Mouse (Mus musculus) embryonic facial prominence, embryonic 14.5 days (tissue): ENCODE results near the gene Hmbs. TPM values are rescaled to one million over a fixed set of nuclear protein-coding genes. Genes with fewer than 3 reads are reported as not detected.
"Not testable (repeated sequence)": the region's sequence is repeated elsewhere in the genome, so short reads cannot be mapped to it uniquely, and the experiment has no call there.

Experiments
- ATAC-seq: fragments of 200-750 bp; cut with Nextera tagmentation; 2 replicates; pipeline ENCODE4 v1.8.0; 2017; ENCODE audit warnings: low read depth, moderate number of reproducible peaks, moderate TSS enrichment
- DNase-seq: peaks from one replicate; pipeline ENCODE4 v3.0.0-alpha.2; 2015; ENCODE audit warnings: low spot score
- H3K27ac ChIP-seq: fragments of 300-500 bp; sonication (generic); replicated peaks from 2 replicates; pipeline ENCODE4 v1.5.1; 2014; ENCODE audit warnings: low read depth, mild to moderate bottlenecking, low read length, moderate library complexity
- H3K27me3 ChIP-seq: fragments of 300-500 bp; sonication (generic); replicated peaks from 2 replicates; pipeline ENCODE4 v1.6.1; 2014; ENCODE audit warnings: low read length; ENCODE audit not compliant: control insufficient read depth, insufficient read depth
- H3K36me3 ChIP-seq: fragments of 300-500 bp; sonication (generic); 2 replicates; pipeline ENCODE4 v1.6.1; 2014; ENCODE audit warnings: low read length, mixed read lengths; ENCODE audit not compliant: control insufficient read depth, insufficient read depth
- H3K4me1 ChIP-seq: fragments of 300-500 bp; sonication (generic); 2 replicates; pipeline ENCODE4 v1.6.1; 2014; ENCODE audit warnings: antibody characterized with exemption, low read length; ENCODE audit not compliant: control insufficient read depth, insufficient read depth
- H3K4me2 ChIP-seq: fragments of 300-500 bp; sonication (generic); 2 replicates; pipeline ENCODE4 v1.6.1; 2014; ENCODE audit warnings: low read depth, mild to moderate bottlenecking, low read length, moderate library complexity, mixed read lengths
- H3K4me3 ChIP-seq: fragments of 300-500 bp; sonication (generic); 2 replicates; pipeline ENCODE4 v1.5.1; 2014; ENCODE audit warnings: low read depth, mild to moderate bottlenecking, low read length
- H3K9ac ChIP-seq: fragments of 300-500 bp; sonication (generic); 2 replicates; pipeline ENCODE4 v1.6.1; 2014; ENCODE audit warnings: low read depth, mild to moderate bottlenecking, low read length, moderate library complexity, mixed read lengths
- H3K9me3 ChIP-seq: fragments of 300-500 bp; sonication (generic); 2 replicates; pipeline ENCODE4 v1.6.1; 2016; ENCODE audit warnings: low read length; ENCODE audit not compliant: control insufficient read depth
- WGBS: fragments of 180-500 bp; shearing (Covaris S2); extraction: QIAGEN DNeasy Blood & Tissue Kit; methylation state at CpG from one replicate; pipeline ENCODE4 v1.1.7; 2014; 5-methylcytosine and 5-hydroxymethylcytosine counted together
- polyA plus RNA-seq: library from polyadenylated mRNA; unstranded; fragments of >200 nt; fragmentation: Nextera tagmentation; extraction: Ambion mirVana; gene quantifications from 2 replicates; pipeline ENCODE4 v1.2.1, GENCODE M21; 2014

Gene Hmbs
- polyA plus RNA-seq, 1 experiment from 2014 or later = 98.5 TPM

- Histone ChIP-seq H3K4me1 (peaks cover 4% of the 10 kb centered on the region; the same call in 1 of the 2 replicates), H3K9me3 (no peaks in the 10 kb centered on the region), H3K27ac (no peak overlapping the region), H3K27me3 (no peaks in the 10 kb centered on the region), H3K36me3 (peaks cover 52% of the 10 kb centered on the region), H3K9ac (no peak overlapping the region), H3K4me2 (no peak overlapping the region), H3K4me3 (no peak overlapping the region)
- ATAC-seq = no peak
- WGBS = 76% methylated on average over 19 of the region's 19 CpGs
- DNase-seq = no peak
Measured at GRCm38 (mm10) chr9:44313476-44314256, 30.4 kb downstream of the Hmbs start.

- peak; percentile 54 for DNase-seq
Measured at GRCm38 (mm10) chr9:44311136-44312134, 32.6 kb downstream of the Hmbs start.

DNA sequence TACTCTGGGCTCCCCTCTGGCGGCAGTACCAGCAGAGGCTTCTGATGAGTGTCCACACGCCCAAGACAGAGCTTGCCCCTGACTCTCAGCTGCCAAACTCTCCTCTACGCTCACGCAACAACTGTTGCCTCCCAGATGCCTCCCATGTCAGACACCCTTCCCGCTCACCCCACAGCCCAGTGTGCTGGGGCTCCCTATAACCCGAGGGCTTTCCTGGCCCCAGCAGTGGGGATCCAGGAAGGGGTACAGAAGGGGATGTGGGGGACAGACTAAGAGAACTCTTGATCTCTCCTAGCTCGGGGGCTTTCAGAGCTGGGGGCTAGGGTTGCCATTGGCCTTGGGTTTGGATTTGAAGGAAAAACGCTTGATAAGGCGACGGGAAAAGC lies 33.3 kb downstream of the Hmbs start:
- 26% methylated on average over 10 of the region's 10 CpGs for WGBS
- DNase-seq (no peak), ATAC-seq (no peak)
- H3K4me1 ChIP-seq = no peaks in the 10 kb centered on the region
- H3K27me3 ChIP-seq = no peaks in the 10 kb centered on the region
- H3K36me3 ChIP-seq = peaks cover 41% of the 10 kb centered on the region
- peak overlapping the region; percentile 26; the same call in 1 of the 2 replicates for H3K4me2 ChIP-seq
- peak overlapping the region; percentile 40; the same call in 1 of the 2 replicates for H3K9ac ChIP-seq
- H3K9me3 ChIP-seq = no peaks in the 10 kb centered on the region
- no peak overlapping the region for H3K4me3 ChIP-seq
- H3K27ac ChIP-seq = no peak overlapping the region

More at GRCm38 (mm10) chr9:44311136-44312134, 32.6 kb downstream of the Hmbs start:
- peak; percentile 58; the same call in 1 of the 2 replicates for ATAC-seq
- H3K27me3 ChIP-seq = no peaks in the 10 kb centered on the region
- H3K4me2 ChIP-seq = peak overlapping the region; percentile 26
- H3K9ac ChIP-seq = peak overlapping the region; percentile 40; the same call in 1 of the 2 replicates
- H3K4me3 ChIP-seq = no peak overlapping the region
- peaks cover 48% of the 10 kb centered on the region for H3K36me3 ChIP-seq
- peak overlapping the region; percentile 48; the same call in 1 of the 2 replicates for H3K27ac ChIP-seq
- no peaks in the 10 kb centered on the region for H3K9me3 ChIP-seq
- no peaks in the 10 kb centered on the region for H3K4me1 ChIP-seq
- WGBS = 12% methylated on average over 27 of the region's 27 CpGs

DNA sequence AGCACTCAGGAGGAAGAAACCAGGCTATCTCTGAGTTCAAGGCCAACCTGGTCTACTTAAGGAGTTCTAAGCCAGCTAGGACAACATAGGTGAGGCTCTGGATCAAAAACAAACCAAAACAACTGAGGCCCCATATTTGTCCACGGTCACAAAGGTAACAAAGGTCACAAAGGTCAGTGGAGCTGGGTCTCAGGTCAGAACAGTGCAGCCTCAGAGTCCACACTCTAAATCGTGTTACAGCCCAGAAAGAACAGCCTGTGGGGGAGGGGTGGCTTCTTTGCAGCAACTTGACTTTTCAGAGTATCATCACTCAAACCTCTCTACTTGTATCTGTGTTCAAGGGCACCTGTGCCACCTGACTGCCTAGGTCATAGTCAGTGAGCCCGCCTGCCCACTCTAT lies 34.3 kb downstream of the Hmbs start:
- 49% methylated on average over 3 of the region's 3 CpGs for WGBS
- peaks cover 31% of the 10 kb centered on the region for H3K36me3 ChIP-seq
- H3K4me3 ChIP-seq = no peak overlapping the region
- no peaks in the 10 kb centered on the region for H3K9me3 ChIP-seq
- no peaks in the 10 kb centered on the region for H3K27me3 ChIP-seq
- no peak overlapping the region for H3K27ac ChIP-seq
- no peak overlapping the region for H3K4me2 ChIP-seq
- DNase-seq (no peak), ATAC-seq (no peak)
- H3K9ac ChIP-seq = no peak overlapping the region
- 0 out of 2 replicates have a peak, but pooled peaks cover under 1% of the 10 kb centered on the region for H3K4me1 ChIP-seq

- WGBS = 82% methylated on average over 2 of the region's 2 CpGs
- H3K36me3 ChIP-seq = peaks cover 13% of the 10 kb centered on the region
- H3K4me3 ChIP-seq = no peak overlapping the region
- no peaks in the 10 kb centered on the region for H3K9me3 ChIP-seq
- H3K27ac ChIP-seq = no peak overlapping the region
- 0 out of 2 replicates have a peak, but pooled peaks cover 3% of the 10 kb centered on the region for H3K4me1 ChIP-seq
- ATAC-seq = no peak
- no peak for DNase-seq
- no peak overlapping the region for H3K4me2 ChIP-seq
- H3K9ac ChIP-seq = no peak overlapping the region
- H3K27me3 ChIP-seq = no peaks in the 10 kb centered on the region
Measured at GRCm38 (mm10) chr9:44307248-44307647, 36.8 kb downstream of the Hmbs start.

- 89% methylated on average over 6 of the region's 6 CpGs for WGBS
- Histone ChIP-seq H3K4me3 (no peak overlapping the region), H3K9me3 (no peaks in the 10 kb centered on the region), H3K4me1 (0 out of 2 replicates have a peak, but pooled peaks cover 3% of the 10 kb centered on the region), H3K27me3 (no peaks in the 10 kb centered on the region), H3K9ac (no peak overlapping the region), H3K4me2 (no peak overlapping the region), H3K36me3 (peaks cover 21% of the 10 kb centered on the region), H3K27ac (no peak overlapping the region)
- ATAC-seq = no peak
- DNase-seq = no peak
Measured at GRCm38 (mm10) chr9:44306532-44306931, 37.5 kb downstream of the Hmbs start.

- Histone ChIP-seq H3K4me3 (peak within 1 kb of the TSS; percentile 67), H3K27ac (peak within 1 kb of the TSS; percentile 59), H3K36me3 (peaks cover 24% of the 10 kb centered on the region), H3K9ac (peak within 1 kb of the TSS; percentile 79), H3K4me2 (peak within 1 kb of the TSS; percentile 77), H3K4me1 (0 out of 2 replicates have a peak, but pooled peaks cover 3% of the 10 kb centered on the region), H3K27me3 (no peaks in the 10 kb centered on the region), H3K9me3 (no peaks in the 10 kb centered on the region)
- peak; percentile 99 for ATAC-seq
- peak; percentile 100 for DNase-seq
- WGBS = under 1% methylated on average over 35 of the region's 54 CpGs
Measured at GRCm38 (mm10) chr9:44305466-44306079, 38.5 kb downstream of the Hmbs start, which contains the start of gene Hinfp. Gene Hinfp (minus strand): TSS chr9:44305671.

DNA sequence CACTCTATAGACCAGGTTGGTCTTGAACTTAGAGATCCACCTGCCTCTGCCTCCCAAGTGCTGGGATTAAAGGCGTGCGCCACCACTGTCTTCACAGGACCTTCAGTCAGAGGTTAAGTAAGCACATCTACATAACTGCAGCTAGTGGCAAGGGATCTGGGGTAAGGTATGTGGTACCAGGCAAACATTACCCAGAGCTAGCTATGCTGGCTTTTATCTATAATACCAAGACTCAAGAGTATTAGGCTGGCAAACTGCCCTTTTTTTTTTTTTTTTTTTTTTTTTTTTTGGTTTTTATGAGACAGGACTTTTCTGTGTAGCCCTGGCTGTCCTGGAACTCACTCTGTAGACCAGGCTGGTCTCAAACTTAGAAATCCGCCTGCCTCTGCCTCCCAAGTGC lies 44.0 kb downstream of the Hmbs start:
- WGBS = 91% methylated on average over 3 of the region's 3 CpGs
- H3K36me3 ChIP-seq = peaks cover 77% of the 10 kb centered on the region
- not testable (repeated sequence) for H3K9ac ChIP-seq, H3K4me1 ChIP-seq, H3K27me3 ChIP-seq, H3K27ac ChIP-seq, ATAC-seq, H3K4me2 ChIP-seq, H3K9me3 ChIP-seq, DNase-seq, H3K4me3 ChIP-seq
